Mouse (Mus musculus) hindbrain, embryonic 14.5 days (tissue): Measurements from ENCODE around the gene L3mbtl2. TPM values are rescaled to one million over a fixed set of nuclear protein-coding genes. Genes with fewer than 3 reads are reported as not detected.
"Not testable (repeated sequence)": the region's sequence is repeated elsewhere in the genome, so short reads cannot be mapped to it uniquely, and the experiment has no call there.

Experiments used
- ATAC-seq: fragments of 200-750 bp; cut with Nextera tagmentation; 2 replicates; pipeline ENCODE4 v1.8.0; 2017; ENCODE audit warnings: moderate number of reproducible peaks, mild to moderate bottlenecking, moderate TSS enrichment, moderate library complexity; ENCODE audit not compliant: low FRiP score
- DNase-seq: peaks from one replicate; pipeline ENCODE4 v3.0.0-alpha.2; 2015; ENCODE audit warnings: low spot score
- H3K27ac ChIP-seq: fragments of 300-500 bp; sonication (generic); 2 replicates; pipeline ENCODE4 v1.5.1; 2014; ENCODE audit warnings: mild to moderate bottlenecking, moderate library complexity
- H3K27me3 ChIP-seq: fragments of 300-500 bp; sonication (generic); 2 replicates; pipeline ENCODE4 v1.6.1; 2014; ENCODE audit warnings: mild to moderate bottlenecking, low read length, mixed read lengths; ENCODE audit not compliant: control insufficient read depth, insufficient read depth
- H3K36me3 ChIP-seq: fragments of 300-500 bp; sonication (generic); replicated peaks from 2 replicates; pipeline ENCODE4 v1.6.1; 2014; ENCODE audit not compliant: control insufficient read depth, insufficient read depth
- H3K4me1 ChIP-seq: fragments of 300-500 bp; sonication (generic); replicated peaks from 2 replicates; pipeline ENCODE4 v1.6.1; 2014; ENCODE audit warnings: antibody characterized with exemption, low read length, mixed read lengths; ENCODE audit not compliant: control insufficient read depth, insufficient read depth
- H3K4me2 ChIP-seq: fragments of 300-500 bp; sonication (generic); replicated peaks from 2 replicates; pipeline ENCODE4 v1.6.1; 2014; ENCODE audit warnings: mild to moderate bottlenecking, moderate library complexity
- H3K4me3 ChIP-seq: fragments of 300-500 bp; sonication (generic); replicated peaks from 2 replicates; pipeline ENCODE4 v1.5.1; 2014; ENCODE audit warnings: mild to moderate bottlenecking, low read length
- H3K9ac ChIP-seq: fragments of 300-500 bp; sonication (generic); 2 replicates; pipeline ENCODE4 v1.6.1; 2014
- H3K9me3 ChIP-seq: fragments of 300-500 bp; sonication (generic); 2 replicates; pipeline ENCODE4 v1.6.1; 2016; ENCODE audit warnings: low read length; ENCODE audit not compliant: control insufficient read depth
- WGBS: fragments of 180-500 bp; shearing (Covaris S2); extraction: QIAGEN DNeasy Blood & Tissue Kit; methylation state at CpG from one replicate; pipeline ENCODE4 v1.1.7; 2014; 5-methylcytosine and 5-hydroxymethylcytosine counted together
- polyA plus RNA-seq: library from polyadenylated mRNA; unstranded; fragments of >200 nt; fragmentation: Nextera tagmentation; extraction: Ambion mirVana; gene quantifications from 2 replicates; pipeline ENCODE4 v1.2.1, GENCODE M21; 2014

L3mbtl2 gene
- polyA plus RNA-seq, 1 experiment from 2014 or later = 26.2 TPM

DNA sequence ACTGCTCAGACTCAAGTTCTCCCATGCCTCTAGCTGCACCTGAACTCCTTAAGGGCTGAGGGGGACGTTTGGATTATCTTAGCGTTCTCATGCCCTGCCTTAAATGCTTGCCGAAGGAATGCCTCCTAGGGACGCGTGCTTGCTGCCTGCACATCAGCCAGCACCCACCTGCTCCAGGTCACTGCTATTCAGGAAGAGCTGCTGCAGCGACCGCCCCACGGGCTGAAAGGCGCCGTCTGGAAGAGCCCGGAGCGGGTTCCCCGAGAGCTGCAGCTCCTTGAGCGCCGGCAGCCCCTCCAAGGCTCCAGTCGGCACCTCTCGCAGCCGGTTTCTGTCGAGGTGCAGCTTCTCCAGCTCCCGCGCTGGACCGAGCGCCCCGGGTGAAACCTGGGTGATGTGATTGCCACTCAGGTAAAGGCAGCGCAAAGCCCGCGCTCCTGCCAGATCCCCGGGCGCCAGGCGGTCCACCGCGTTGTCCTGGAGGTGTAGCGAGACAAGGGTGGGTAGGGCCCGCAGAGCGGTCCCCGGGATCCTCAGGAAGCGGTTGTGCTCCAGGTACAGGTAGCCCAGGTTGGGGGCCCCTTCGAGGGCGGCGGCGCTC is 29.8 kb downstream of the L3mbtl2 start:
- Histone ChIP-seq H3K4me3 (peak overlapping the region; percentile 56), H3K27me3 (peaks cover 40% of the 10 kb centered on the region), H3K4me2 (peak overlapping the region; percentile 95), H3K9ac (peak overlapping the region; percentile 83), H3K36me3 (peaks cover 9% of the 10 kb centered on the region), H3K4me1 (peaks cover 17% of the 10 kb centered on the region; the same call in 1 of the 2 replicates), H3K27ac (no peak overlapping the region), H3K9me3 (no peaks in the 10 kb centered on the region)
- ATAC-seq (peak; percentile 47), DNase-seq (no peak)
- WGBS = 3% methylated on average over 41 of the region's 41 CpGs

DNA sequence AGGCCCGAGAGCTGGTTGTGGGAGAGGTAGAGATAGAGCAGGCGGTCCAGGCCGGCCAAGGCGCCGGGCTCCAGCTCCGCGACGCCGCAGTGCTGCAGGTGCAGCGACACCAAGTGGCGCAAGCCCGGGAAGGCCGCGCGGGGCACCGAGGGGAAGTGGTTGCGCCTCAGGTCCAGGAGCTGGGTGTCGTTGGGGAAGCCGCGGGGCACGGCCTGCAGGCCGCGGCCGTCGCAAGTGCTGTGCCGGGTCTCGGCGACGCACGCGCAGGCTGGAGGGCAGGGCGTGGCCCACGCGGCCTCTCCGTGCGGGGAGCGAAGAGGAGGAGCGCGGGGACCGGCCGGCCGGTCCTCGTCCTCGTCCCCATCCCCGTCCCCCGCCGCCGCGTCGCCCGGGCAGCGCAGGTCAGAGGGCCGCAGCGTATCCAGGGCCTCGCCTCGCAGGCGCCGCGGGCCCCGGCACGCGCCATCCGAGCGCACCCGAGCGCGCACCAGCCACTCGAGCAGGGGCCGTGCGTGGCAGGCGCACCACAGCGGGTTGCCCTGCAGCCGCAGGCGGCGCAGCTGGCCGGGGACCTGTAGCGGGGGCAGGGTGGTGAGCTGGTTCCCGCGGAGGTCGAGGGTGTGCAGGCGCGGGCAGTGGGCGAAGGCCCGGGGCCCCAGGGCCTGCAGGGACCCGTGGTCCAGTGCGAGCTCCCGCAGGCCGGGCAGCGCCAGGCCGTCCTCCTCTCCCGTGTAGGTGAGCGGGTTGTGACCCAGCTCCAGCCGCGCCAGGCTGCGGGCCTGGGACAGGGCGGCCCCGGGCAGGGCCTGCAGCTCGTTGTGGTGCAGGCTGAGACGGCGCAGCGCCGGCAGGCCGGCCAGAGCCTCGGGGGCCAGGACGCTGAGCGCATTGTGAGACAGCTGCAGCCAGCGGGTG is 30.5 kb downstream of the L3mbtl2 start:
- Histone ChIP-seq H3K27ac (peak overlapping the region; percentile 5; the same call in 1 of the 2 replicates), H3K36me3 (0 out of 2 replicates have a peak, but pooled peaks cover 3% of the 10 kb centered on the region), H3K9me3 (no peaks in the 10 kb centered on the region), H3K4me2 (peak overlapping the region; percentile 95), H3K27me3 (peaks cover 40% of the 10 kb centered on the region), H3K4me3 (peak overlapping the region; percentile 56), H3K4me1 (peaks cover 17% of the 10 kb centered on the region; the same call in 1 of the 2 replicates), H3K9ac (peak overlapping the region; percentile 83)
- WGBS = under 1% methylated on average over 80 of the region's 107 CpGs
- ATAC-seq (peak; percentile 77), DNase-seq (peak; percentile 73)

DNA sequence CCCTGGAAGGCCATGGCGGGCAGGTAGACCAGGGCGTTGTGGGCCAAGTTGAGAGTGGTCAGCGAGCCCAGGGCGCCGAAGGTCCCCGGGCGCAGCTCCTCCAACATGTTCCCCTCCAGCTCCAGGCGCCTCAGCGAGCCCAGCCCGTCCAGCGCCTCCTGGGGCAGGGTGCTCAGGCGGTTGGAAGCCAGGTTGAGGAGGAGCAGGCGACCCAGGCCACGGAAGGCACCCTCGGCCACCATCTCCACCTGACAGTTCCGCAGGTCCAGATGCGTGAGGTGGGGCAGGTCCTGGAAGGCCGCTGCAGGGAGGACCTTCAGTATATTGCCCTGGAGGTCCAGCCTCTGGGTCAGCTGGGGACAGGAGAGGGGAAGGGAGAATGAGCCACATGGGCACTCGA is 31.2 kb downstream of the L3mbtl2 start:
- Histone ChIP-seq H3K9ac (peak overlapping the region; percentile 83), H3K27ac (peak overlapping the region; percentile 5; the same call in 1 of the 2 replicates), H3K4me1 (peaks cover 17% of the 10 kb centered on the region; the same call in 1 of the 2 replicates), H3K27me3 (peaks cover 40% of the 10 kb centered on the region), H3K4me3 (peak overlapping the region; percentile 56), H3K9me3 (no peaks in the 10 kb centered on the region), H3K36me3 (no peaks in the 10 kb centered on the region), H3K4me2 (peak overlapping the region; percentile 95)
- ATAC-seq (no peak), DNase-seq (no peak)
- 30% methylated on average over 14 of the region's 19 CpGs for WGBS

DNA sequence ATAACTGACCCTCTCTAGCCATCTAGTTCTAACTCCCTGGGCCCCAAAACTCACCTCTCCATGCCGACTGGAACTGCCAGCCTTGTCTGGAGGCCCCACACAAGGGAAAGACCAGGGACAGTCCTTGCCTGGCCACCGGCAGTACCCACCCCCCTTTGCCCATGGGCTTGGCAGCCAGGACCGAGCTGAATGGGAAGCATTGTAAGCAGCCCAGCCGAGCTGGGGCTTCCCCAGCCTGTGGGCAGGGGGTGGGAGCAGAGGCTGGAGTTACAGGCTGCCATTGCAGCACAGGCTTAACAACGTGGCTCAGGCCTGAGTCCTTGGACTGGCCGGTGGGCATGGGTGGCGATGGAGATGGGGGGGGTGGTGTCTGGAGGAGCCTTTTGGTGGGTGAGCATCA is 33.5 kb downstream of the L3mbtl2 start, which contains the start of gene Chadl:
Gene Chadl (minus strand): TSS at position 113 of the 400 bp plus-strand sequence.
- Histone ChIP-seq H3K9ac (no peak within 1 kb of the TSS), H3K27ac (peak within 1 kb of the TSS; percentile 39; the same call in 1 of the 2 replicates), H3K9me3 (no peaks in the 10 kb centered on the region), H3K4me2 (0 out of 2 replicates have a peak within 1 kb of the TSS, but pooled peaks have one; percentile 15), H3K36me3 (0 out of 2 replicates have a peak, but pooled peaks cover under 1% of the 10 kb centered on the region), H3K27me3 (peaks cover 33% of the 10 kb centered on the region), H3K4me1 (peaks cover 17% of the 10 kb centered on the region; the same call in 1 of the 2 replicates), H3K4me3 (no peak within 1 kb of the TSS)
- DNase-seq (no peak), ATAC-seq (peak; percentile 39; the same call in 1 of the 2 replicates)
- 52% methylated on average over 7 of the region's 7 CpGs for WGBS

DNA sequence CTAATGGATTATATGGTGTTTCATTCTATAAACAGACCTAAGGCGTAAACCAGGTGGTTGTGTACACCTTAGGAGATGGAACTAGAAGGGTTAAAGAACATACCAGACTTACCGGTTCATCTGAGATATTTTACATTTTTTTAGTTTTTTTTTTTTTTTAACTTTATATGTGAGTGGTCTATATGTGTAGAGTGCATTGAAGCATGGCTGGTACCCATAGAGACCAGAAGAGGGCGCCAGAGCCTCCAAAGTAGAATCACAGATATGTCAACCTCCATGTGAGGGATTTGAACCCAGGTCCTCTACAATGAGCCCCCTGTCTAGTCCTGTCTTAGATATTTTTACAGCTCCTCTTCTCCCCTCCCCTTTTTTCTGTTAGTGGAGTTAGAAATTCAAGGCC is 34.2 kb downstream of the L3mbtl2 start:
- Histone ChIP-seq H3K36me3 (peaks cover 7% of the 10 kb centered on the region; the same call in 1 of the 2 replicates), H3K4me3 (no peak overlapping the region), H3K4me1 (peaks cover 16% of the 10 kb centered on the region; the same call in 1 of the 2 replicates), H3K27ac (no peak overlapping the region), H3K4me2 (no peak overlapping the region), H3K9ac (no peak overlapping the region), H3K9me3 (no peaks in the 10 kb centered on the region), H3K27me3 (peaks cover 26% of the 10 kb centered on the region)
- 51% methylated on average over 3 of the region's 3 CpGs for WGBS
- ATAC-seq (no peak), DNase-seq (peak; percentile 31)

DNA sequence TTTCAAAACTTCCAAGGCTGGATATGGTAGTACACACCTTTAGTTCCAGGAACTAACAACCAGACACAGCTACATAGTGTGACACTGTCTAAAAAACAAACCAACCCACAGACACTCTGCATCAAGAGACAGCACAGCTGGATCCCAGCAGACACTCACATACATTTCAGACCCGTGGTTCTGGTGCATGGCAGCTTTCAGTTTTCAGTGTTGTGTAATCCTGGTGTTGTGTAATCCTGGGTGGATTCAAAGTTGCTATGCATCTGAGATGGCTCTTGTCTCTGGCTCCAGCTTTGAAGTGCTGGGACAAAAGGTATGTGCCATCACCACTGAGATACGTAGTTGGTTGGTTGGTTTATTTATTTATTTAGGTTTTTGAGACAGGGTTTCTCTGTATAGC is 34.8 kb downstream of the L3mbtl2 start:
- peaks cover 20% of the 10 kb centered on the region for H3K27me3 ChIP-seq
- H3K4me3 ChIP-seq = no peak overlapping the region
- no peak overlapping the region for H3K4me2 ChIP-seq
- 72% methylated on average over 2 of the region's 2 CpGs for WGBS
- ATAC-seq = no peak
- H3K9ac ChIP-seq = no peak overlapping the region
- peaks cover 14% of the 10 kb centered on the region; the same call in 1 of the 2 replicates for H3K36me3 ChIP-seq
- no peak for DNase-seq
- H3K4me1 ChIP-seq = peaks cover 10% of the 10 kb centered on the region; the same call in 1 of the 2 replicates
- H3K9me3 ChIP-seq = no peaks in the 10 kb centered on the region
- H3K27ac ChIP-seq = no peak overlapping the region

DNA sequence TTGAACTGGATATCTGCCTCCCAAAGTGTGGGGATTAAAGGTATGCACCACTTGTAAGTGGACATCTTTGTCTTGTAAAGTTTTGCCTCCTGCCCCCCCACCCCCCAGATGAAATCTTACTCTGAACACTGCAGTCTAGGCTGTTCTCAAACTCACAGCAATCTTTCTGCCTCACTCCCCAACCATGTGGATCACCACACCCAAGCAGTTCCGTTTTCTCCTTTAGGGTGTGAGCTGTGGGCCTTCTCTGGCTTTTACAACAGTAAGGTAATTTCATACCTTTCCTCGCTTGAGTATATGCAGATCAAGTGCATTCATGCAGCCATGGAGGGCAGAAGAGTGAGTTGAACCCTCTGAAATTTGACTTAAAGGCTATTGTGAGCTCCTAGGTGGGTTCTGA is 36.5 kb downstream of the L3mbtl2 start:
- ATAC-seq (no peak), DNase-seq (no peak)
- no peak overlapping the region for H3K27ac ChIP-seq
- H3K36me3 ChIP-seq = peaks cover 30% of the 10 kb centered on the region
- H3K4me1 ChIP-seq = no peaks in the 10 kb centered on the region
- H3K9ac ChIP-seq = no peak overlapping the region
- H3K9me3 ChIP-seq = no peaks in the 10 kb centered on the region
- H3K4me2 ChIP-seq = no peak overlapping the region
- peaks cover 5% of the 10 kb centered on the region; the same call in 1 of the 2 replicates for H3K27me3 ChIP-seq
- WGBS = 68% methylated on average over 2 of the region's 2 CpGs
- no peak overlapping the region for H3K4me3 ChIP-seq

DNA sequence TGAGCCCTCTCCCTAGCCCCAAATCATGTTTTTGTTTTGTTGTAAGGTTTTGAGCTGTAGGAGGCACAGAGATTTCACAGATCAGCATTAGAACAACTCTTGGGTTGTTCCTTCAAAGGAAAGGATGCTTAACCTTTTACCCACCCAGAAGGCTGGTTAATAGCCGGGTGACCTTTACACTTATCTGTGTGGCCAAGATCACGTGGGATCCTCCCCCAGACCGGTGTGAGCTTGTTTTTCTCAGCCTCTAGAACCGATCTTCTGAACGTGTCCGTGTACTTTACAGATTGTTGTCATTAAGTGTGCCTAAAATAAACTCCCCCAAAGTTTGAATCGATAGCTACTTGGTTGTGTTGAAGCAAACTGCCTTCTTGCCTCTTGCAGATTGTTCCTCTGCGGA is 36.9 kb downstream of the L3mbtl2 start:
- Histone ChIP-seq H3K4me3 (no peak overlapping the region), H3K36me3 (peaks cover 35% of the 10 kb centered on the region), H3K9ac (no peak overlapping the region), H3K4me2 (no peak overlapping the region), H3K4me1 (no peaks in the 10 kb centered on the region), H3K27me3 (peaks cover 2% of the 10 kb centered on the region; the same call in 1 of the 2 replicates), H3K27ac (no peak overlapping the region), H3K9me3 (no peaks in the 10 kb centered on the region)
- DNase-seq (no peak), ATAC-seq (no peak)
- WGBS = 87% methylated on average over 8 of the region's 8 CpGs

DNA sequence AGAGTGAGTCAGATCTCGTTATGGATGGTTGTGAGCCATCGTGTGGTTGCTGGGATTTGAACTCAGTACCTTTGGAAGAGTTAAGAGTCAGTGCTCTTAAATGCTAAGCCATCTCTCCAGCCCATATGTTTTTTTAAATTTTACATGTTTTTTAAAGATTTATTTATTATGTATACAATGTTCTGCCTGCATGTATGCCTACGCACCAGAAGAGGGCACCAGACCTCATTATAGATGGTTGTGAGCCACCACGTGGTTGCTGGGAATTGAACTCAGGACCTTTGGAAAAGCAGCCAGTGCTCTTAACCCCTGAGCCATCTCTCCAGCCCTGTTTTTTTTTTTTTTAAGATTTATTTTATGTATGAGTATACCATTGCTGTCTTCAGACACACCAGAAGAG is 37.7 kb downstream of the L3mbtl2 start:
- H3K4me1 ChIP-seq, H3K27ac ChIP-seq, H3K4me3 ChIP-seq, H3K4me2 ChIP-seq, H3K9me3 ChIP-seq, H3K27me3 ChIP-seq, DNase-seq, H3K9ac ChIP-seq, ATAC-seq: not testable (repeated sequence)
- peaks cover 42% of the 10 kb centered on the region for H3K36me3 ChIP-seq
- 77% methylated on average over 4 of the region's 4 CpGs for WGBS
